Mouse (Mus musculus) cerebellum, adult 9-10 months (tissue): ENCODE measurements around the gene Bst1.

Source experiments
- DNase-seq: peaks from one replicate; pipeline ENCODE4 v3.0.0; 2022

Bst1 gene

DNA sequence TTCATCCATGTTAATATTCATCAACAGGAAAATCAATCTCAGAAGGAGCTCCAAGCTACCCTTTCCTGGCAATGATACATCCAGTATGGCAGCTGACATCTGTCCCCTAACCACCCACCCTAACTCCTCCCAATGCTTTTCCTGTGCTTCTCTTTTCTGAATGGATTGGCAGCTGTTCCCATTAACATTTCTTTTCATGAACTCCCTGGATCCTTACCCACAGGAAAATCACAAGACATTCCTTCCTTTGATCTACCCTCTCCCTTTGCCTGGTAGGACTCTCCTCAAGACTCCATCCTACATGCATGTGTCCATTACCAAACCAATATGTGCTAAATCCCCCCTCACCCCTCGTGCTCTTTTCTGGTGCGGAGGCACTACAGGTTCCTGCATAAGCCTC, 4.1 kb upstream of the Bst1 start:
- DNase-seq, result no peak

DNA sequence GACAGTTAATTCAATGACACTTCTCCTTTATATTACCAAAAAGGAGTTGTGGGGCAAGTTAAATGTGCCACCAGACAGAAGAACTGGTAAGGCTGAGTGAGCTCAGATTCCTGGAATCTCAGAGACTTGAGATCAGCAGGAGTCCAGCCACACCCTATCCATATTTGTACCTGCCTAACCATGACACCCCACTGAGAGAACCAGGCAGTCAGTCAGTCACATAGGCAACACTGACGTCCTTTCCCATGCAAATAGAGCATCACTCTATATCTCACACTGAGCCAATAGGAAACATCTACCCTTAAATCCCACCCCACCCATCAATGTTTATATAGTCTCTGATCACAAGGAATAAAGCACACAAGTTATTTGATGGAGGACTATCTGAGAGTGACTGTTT, 2.9 kb upstream of the Bst1 start:
- DNase-seq, result no peak

DNA sequence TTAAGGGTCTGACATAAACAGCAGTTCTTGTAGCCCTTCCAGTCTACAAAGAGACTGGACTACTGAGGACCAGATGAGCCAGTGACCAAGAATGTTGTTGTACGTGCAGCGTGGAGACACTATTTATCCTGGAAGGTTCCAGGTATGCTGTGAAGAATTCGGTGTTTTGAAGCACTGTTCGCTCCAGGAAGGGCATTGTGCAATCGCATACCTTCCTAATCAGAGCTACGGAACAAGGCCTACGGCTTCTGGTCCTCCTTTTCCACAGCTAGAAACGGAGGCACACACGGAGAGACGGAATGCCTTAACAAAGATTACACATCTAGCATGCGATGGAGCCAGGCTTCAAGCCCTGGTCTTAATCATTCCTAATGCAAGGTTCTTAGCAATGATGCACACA, 2.1 kb downstream of the Bst1 start:
- no peak for DNase-seq

DNA sequence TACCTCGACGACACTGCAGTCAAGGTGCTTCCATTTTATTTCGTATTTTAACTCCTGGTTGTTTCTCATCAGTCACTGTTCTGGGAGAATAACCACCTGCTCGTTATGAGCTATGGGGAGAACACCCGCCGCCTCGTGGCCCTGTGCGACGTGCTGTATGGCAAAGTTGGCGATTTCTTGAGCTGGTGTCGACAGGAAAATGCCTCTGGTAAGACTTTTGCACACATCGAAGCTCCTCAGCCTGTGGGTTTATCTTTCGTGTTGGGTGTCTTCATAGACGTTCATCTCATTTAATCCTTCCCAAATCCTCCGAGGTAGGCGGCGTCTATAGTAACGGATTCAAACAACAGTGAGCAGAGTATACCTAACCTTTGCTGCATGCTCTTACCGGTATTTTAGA, 2.9 kb downstream of the Bst1 start, which contains the start of gene Fbxl5:
Gene Fbxl5 (minus strand): TSS at position 101 of the 400 bp plus-strand sequence.
- no peak for DNase-seq

GRCm38 (mm10) chr5:43822199-43822598, 3.5 kb downstream of the Bst1 start:
- no peak for DNase-seq

GRCm38 (mm10) chr5:43822824-43823223, 4.1 kb downstream of the Bst1 start:
- DNase-seq, result no peak

GRCm38 (mm10) chr5:43824580-43824979, 5.9 kb downstream of the Bst1 start:
- DNase-seq, result no peak

GRCm38 (mm10) chr5:43826883-43827282, 8.2 kb downstream of the Bst1 start:
- DNase-seq, result no peak

DNA sequence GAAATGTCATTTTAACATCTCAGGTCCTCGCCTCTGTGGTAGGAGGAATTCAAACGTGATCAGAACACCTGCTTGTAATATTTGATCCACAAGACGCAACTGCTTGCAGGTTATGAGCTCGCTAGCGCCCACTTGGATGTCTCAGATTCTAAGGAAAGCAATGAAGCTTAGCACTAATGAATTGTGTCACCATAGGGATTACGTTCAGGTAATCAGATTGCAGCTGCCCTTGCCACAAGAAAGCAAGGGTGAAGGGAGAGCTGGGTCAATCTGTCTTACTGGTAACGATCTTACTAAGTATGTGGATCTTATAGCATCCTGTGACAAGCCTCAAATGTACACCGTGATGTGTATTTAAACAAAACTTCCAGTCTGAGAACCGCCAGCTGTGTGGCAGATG, 8.7 kb downstream of the Bst1 start:
- no peak for DNase-seq

DNA sequence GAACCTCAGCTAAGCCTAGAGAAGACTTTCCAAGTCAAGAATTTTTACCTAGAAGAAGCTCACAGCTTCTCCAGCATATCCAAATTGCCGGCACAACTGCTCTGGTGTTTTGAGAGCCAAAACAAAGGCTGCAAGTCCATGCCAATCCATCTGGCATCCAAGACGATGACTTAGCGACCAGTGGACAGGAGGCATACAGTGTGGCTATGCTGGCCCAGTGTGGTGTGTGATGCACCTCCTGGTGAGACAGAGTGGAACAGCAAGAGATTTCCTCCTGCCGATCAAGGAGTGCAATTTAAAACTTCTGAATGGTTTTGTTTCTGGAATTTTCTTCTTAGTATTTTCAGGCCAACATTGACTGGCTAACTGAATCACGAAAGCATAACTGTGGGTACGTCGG, 17.9 kb downstream of the Bst1 start:
- DNase-seq, result peak; percentile 20

DNA sequence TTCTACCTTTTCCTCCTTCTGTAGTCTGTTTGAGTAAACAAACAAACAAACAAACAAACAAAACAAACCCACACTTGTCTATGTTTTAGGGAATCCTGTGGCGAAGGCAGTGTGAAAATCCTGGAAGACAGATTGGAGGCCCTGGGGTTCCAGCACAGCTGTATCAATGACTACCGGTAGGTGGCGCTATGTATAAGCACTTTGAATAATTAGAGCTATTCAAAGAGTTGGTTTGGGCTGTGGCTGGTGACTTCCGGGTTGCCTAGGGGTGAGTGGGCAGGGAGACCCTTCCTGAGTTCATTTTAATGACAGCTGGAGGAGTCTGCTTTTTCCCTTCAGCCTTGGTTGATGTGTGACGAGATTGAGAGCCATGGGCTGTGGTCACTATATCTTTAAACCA, 18.7 kb downstream of the Bst1 start:
- peak; percentile 52 for DNase-seq

DNA sequence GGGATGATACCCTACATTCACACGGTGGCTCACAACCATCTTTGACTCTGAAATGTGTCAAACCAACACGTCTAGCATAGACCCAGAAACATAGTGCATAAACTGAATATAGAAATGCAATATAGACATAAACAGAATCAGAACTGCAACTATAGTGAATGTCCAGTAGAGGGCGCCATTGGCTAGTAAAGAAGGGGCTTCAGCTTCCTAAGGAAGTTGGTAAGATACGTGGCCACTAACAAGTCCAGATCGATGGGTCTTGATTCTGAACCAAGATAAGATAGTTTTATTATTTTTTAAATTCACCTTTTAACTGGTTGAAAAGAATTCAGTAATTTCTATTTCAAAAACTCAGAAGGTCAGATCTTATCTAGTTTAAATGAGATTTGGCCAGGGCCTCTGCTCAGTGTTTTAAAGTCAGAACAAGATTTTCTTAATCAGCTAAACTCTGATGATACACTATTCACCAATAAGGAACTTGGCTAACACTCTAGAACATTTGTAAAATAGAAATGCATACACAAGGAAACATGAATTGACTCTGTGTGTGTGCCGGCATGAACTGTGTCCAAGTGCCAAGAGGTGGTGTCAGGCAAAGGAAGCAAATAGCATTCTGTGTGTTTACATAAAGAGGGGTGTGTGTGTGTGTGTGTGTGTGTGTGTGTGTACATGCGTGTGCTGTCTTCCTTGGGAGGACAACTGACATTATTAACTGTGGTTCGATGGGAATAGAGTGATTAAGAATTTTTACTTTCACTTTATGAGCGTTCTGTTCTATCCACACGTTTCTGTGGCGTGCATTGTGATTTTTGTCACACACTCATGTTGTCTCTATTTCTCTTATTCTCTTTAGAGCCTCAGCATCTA, 22.7 kb downstream of the Bst1 start:
- DNase-seq, result peak; percentile 47

DNA sequence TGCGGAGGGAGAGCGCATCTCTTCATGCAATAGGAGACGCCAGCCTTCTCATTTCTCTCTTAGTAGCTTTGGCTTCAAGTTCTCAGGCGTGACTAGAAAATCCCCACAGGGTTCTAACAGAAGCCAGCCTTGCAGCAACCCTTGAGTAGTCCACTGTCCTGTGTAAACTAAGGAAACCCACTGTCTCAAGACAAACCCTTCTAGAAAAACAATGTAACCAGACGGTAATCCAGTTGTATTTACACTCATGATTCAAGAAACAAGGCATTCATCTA, 23.3 kb downstream of the Bst1 start:
- no peak for DNase-seq

GRCm38 (mm10) chr5:43842576-43843155, 24.0 kb downstream of the Bst1 start:
- DNase-seq, result no peak

DNA sequence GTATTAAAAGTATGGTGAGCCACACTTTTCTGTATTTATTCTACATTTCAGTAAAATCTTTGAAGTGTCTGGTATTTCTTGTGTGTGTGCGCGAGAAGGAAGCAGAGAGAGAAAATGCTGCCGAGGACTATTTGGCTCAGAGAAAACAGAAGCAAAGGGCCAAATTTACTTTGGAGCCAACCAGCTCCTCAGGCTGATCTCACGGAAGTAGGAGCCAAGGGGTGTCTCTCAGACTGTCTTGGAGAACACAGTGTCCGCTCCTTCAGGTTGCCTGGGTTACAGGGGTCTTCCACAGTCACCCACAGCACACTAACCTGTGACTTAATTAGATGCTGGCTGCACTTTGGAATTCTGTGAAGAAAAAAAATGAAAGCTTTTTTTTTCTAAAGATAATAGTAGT, 26.4 kb downstream of the Bst1 start:
- no peak for DNase-seq

- no peak for DNase-seq
Observed at GRCm38 (mm10) chr5:43845646-43846045, 27.0 kb downstream of the Bst1 start.

GRCm38 (mm10) chr5:43846227-43846626, 27.5 kb downstream of the Bst1 start:
- no peak for DNase-seq

DNA sequence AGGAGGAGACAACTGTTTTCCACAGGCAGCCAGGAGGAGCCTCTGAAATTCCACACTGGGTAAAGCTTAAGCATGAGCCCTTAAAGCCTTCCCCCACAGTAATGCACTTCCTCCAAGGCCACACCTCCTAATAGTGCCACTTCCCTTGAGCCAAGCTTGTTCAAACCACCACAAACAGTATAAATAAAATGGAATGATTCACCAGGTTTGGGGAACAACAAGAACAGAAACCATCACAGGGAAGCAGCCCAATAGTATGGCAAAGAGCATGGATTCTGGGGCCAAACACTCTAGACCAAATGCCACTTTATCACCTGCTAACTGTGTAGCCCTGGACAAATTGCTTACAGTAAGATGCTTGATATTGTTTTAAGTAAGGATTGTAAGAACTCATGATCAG, 28.9 kb downstream of the Bst1 start:
- DNase-seq, result no peak

GRCm38 (mm10) chr5:43848275-43848674, 29.6 kb downstream of the Bst1 start:
- DNase-seq, result no peak

DNA sequence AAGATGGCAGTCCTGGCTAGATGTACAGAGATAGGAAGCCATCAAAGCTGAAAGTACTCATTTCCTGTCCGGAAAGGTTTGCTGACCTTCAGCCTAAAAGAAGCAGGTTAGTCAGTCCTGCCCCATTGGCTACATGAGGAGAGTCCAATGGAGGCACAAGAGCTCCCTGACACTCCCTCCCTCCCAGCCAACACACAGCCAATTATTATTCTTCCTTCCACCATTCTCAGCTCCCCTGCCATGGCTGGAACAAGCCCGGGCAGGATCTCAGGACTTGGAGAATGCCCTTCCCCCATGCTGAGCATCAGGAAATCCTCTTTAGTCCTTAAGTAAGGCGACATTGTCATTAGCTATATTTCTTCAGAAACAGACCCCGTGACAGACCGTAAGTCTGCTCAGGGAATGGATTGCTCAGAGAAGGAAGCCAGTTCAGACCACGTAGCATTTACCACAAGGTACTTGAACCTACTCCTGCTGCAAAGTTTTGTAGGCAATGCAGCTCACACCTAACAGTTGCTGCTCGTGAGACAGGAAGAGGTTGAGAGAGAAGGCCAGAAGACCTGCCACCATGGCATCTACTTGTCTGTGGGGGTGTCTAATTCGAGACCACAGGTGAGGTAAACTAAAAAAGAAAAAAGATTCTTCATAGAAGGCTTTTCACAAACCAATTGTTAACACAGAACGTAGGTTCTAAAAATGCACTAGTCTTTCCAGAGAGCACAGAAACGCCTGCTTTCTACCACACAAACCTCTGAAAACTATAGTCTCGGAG, 34.6 kb downstream of the Bst1 start:
- no peak for DNase-seq

DNA sequence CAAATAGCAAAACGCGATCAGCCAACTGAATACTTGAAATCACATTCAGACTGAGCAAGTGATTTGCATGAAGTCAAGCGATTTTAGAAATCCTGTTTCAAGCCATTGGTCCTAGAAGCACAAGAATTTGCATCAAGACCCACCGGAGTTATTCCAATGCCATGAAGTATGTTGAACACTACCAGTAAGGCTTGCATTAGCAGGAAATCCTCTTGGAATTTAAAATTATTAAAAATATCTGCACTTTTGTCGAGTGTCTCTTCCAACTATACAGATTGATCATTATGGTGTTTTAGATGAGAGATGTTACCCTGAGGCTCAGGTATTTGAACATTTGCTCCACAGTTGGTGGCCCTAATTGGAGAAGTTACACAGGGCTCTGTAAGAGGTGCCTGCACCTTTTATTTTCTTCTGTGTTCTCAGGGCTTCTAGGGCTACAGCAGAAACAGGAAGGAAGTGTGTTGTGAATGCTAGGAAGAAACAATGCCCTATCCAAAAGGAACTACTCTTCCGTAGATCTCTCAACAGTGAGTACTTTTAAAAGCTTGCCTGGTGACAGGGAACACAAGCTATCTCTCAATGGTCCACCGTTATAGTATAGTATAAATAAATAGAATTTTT, 35.3 kb downstream of the Bst1 start:
- DNase-seq, result no peak

DNA sequence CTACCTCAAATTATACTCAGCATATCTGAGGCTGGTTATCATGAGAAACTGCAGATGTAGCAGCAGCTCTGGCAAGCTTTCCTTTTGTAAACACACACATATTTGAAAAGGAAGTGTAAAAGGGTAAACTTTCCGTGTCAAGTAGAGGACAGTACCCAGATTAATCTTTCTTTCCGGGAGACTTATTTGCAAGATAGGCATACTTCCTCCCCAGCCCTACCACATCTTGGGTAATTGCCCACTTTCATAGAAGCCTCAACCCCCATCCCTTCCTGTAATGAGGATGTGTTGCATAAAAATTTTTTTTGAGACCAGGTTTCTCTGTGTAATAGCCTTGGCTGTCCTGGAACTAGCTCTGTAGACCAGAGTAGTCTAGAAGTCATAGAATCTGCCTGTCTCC, 37.1 kb downstream of the Bst1 start:
- DNase-seq, result no peak

GRCm38 (mm10) chr5:43859663-43860062, 41.0 kb downstream of the Bst1 start:
- DNase-seq, result no peak

DNA sequence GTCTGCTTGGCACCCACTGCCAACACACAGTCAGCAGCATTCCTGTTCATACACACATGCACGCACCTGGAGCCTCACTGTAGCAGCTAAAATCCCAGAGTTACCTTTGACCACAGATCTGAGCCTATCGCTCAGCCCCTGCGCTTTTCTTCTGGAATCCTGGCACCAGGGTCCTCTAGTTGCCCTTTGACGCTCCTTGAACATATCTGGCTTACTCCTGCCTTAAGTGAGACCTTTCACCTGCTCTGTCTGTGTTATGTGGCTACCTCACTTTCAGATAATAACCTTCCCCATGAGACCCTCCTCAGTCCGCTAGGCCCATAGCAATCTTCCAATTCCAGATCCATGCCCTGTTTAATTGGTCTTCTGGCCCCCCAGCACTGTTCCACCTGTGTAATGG, 41.4 kb downstream of the Bst1 start:
- DNase-seq, result no peak
